Mouse (Mus musculus) MEL (cell line): ENCODE data around the gene Trpm3. TPM values are rescaled to one million over a fixed set of nuclear protein-coding genes. Genes with fewer than 3 reads are reported as not detected.

Experiments used
- DNase-seq: peaks from one replicate; pipeline ENCODE4 v3.0.0; 2011; ENCODE audit warnings: low read depth, low spot score
- H3K27ac ChIP-seq: 2 replicates; pipeline ENCODE4 v1.5.1; 2012; ENCODE audit warnings: low read depth, mild to moderate bottlenecking, control low read depth, low read length, moderate library complexity; ENCODE audit not compliant: control insufficient read depth
- H3K27me3 ChIP-seq, 2 experiments: fragments of 150-350 bp in 1 of 2; sonication (generic) in 1 of 2; 2 replicates each; pipeline ENCODE4 v1.6.1; 2012; ENCODE audit warnings: low read length in 2 of 2, mild to moderate bottlenecking in 2 of 2, improper control_type of control experiment in 1 of 2, moderate library complexity in 1 of 2; ENCODE audit not compliant: insufficient read depth in 2 of 2, control insufficient read depth in 1 of 2
- H3K36me3 ChIP-seq, 2 experiments: 2 replicates each; pipeline ENCODE4 v1.6.1; 2012 to 2014; ENCODE audit warnings: low read length in 2 of 2, improper control_type of control experiment in 1 of 2, inconsistent platforms in 1 of 2, mild to moderate bottlenecking in 1 of 2; ENCODE audit not compliant: insufficient read depth in 2 of 2, control insufficient read depth in 1 of 2
- H3K4me1 ChIP-seq, 2 experiments: fragments of 150-350 bp in 1 of 2; sonication (generic) in 1 of 2; 2 replicates each; pipeline ENCODE4 v1.6.1; 2012; ENCODE audit warnings: low read length in 2 of 2, improper control_type of control experiment in 1 of 2, mild to moderate bottlenecking in 1 of 2; ENCODE audit not compliant: insufficient read depth in 2 of 2, control insufficient read depth in 1 of 2
- H3K4me3 ChIP-seq, 2 experiments: fragments of 150-350 bp in 1 of 2; sonication (generic) in 1 of 2; 2 replicates each; pipeline ENCODE4 v1.5.1; 2012; ENCODE audit warnings: low read depth in 2 of 2, low read length in 2 of 2, mild to moderate bottlenecking in 2 of 2, moderate library complexity in 2 of 2, control low read depth in 1 of 2, improper control_type of control experiment in 1 of 2; ENCODE audit not compliant: control insufficient read depth in 1 of 2, insufficient read depth in 1 of 2
- H3K79me2 ChIP-seq: 2 replicates; pipeline ENCODE4 v1.6.1; 2012; ENCODE audit warnings: mild to moderate bottlenecking, low read length, moderate library complexity; ENCODE audit not compliant: control insufficient read depth, poor library complexity, insufficient read depth
- H3K9ac ChIP-seq: 2 replicates; pipeline ENCODE4 v1.6.1; 2012; ENCODE audit warnings: low read depth, mild to moderate bottlenecking, control low read depth, low read length, moderate library complexity; ENCODE audit not compliant: control insufficient read depth, poor library complexity, severe bottlenecking
- H3K9me3 ChIP-seq: fragments of 150-350 bp; sonication (generic); replicated peaks from 2 replicates; pipeline ENCODE4 v1.6.1; 2012; ENCODE audit warnings: mild to moderate bottlenecking, low read length, improper control_type of control experiment, moderate library complexity; ENCODE audit not compliant: insufficient read depth
- E2F4 ChIP-seq: IDR thresholded peaks from 2 replicates; pipeline ENCODE4 v1.6.1; 2011; ENCODE audit warnings: low read depth, low read length, improper control_type of control experiment, borderline replicate concordance
- ELF1 ChIP-seq: IDR thresholded peaks from 2 replicates; pipeline ENCODE4 v1.6.1; 2014; ENCODE audit warnings: low read depth, mild to moderate bottlenecking, inconsistent platforms, low read length, improper control_type of control experiment, moderate library complexity
- ETS1 ChIP-seq: IDR thresholded peaks from 2 replicates; pipeline ENCODE4 v1.6.1; 2012; ENCODE audit warnings: low read depth, mild to moderate bottlenecking, inconsistent platforms, low read length, improper control_type of control experiment, moderate library complexity
- JUND ChIP-seq: IDR thresholded peaks from 2 replicates; pipeline ENCODE4 v1.6.1; 2011; ENCODE audit warnings: low read depth, mild to moderate bottlenecking, improper control_type of control experiment, low read length
- MAFK ChIP-seq: IDR thresholded peaks from 2 replicates; pipeline ENCODE4 v1.6.1; 2011; ENCODE audit warnings: low read depth, mild to moderate bottlenecking, low read length, improper control_type of control experiment, borderline replicate concordance
- MAX ChIP-seq: IDR thresholded peaks from 2 replicates; pipeline ENCODE4 v1.6.1; 2011; ENCODE audit warnings: low read length, improper control_type of control experiment
- MAZ ChIP-seq: IDR thresholded peaks from 2 replicates; pipeline ENCODE4 v1.6.1; 2012; ENCODE audit warnings: low read depth, mild to moderate bottlenecking, inconsistent platforms, low read length, improper control_type of control experiment
- MXI1 ChIP-seq: IDR thresholded peaks from 2 replicates; pipeline ENCODE4 v1.6.1; 2011; ENCODE audit warnings: mild to moderate bottlenecking, low read depth, low read length, improper control_type of control experiment
- MYB ChIP-seq: IDR thresholded peaks from 2 replicates; pipeline ENCODE4 v1.6.1; 2011; ENCODE audit warnings: mild to moderate bottlenecking, low read depth, low read length, improper control_type of control experiment
- MYC ChIP-seq: IDR thresholded peaks from 2 replicates; pipeline ENCODE4 v1.6.1; 2011; ENCODE audit warnings: low read depth, mild to moderate bottlenecking, low read length, improper control_type of control experiment, moderate library complexity
- NRF1 ChIP-seq: IDR thresholded peaks from 2 replicates; pipeline ENCODE4 v1.6.1; 2014; ENCODE audit warnings: low read depth, mild to moderate bottlenecking, inconsistent platforms, low read length, improper control_type of control experiment, moderate library complexity; ENCODE audit not compliant: poor library complexity, insufficient read depth, severe bottlenecking
- SIN3A ChIP-seq: IDR thresholded peaks from 2 replicates; pipeline ENCODE4 v1.6.1; 2012; ENCODE audit warnings: low read length, improper control_type of control experiment, inconsistent platforms
- TCF12 ChIP-seq: IDR thresholded peaks from 2 replicates; pipeline ENCODE4 v1.6.1; 2014; ENCODE audit warnings: low read depth, mild to moderate bottlenecking, inconsistent platforms, low read length, improper control_type of control experiment, moderate library complexity
- USF2 ChIP-seq, 2 experiments: IDR thresholded peaks; 2 replicates each; pipeline ENCODE4 v1.6.1; 2011 to 2012; ENCODE audit warnings: improper control_type of control experiment in 2 of 2, low read length in 2 of 2, borderline replicate concordance in 1 of 2, inconsistent platforms in 1 of 2, low read depth in 1 of 2, mild to moderate bottlenecking in 1 of 2; ENCODE audit not compliant: insufficient read depth in 1 of 2
- ZC3H11A ChIP-seq: IDR thresholded peaks from 2 replicates; pipeline ENCODE4 v1.6.1; 2012; ENCODE audit warnings: low read depth, mild to moderate bottlenecking, inconsistent platforms, low read length, improper control_type of control experiment
- ZKSCAN1 ChIP-seq: IDR thresholded peaks from 2 replicates; pipeline ENCODE4 v1.6.1; 2012; ENCODE audit warnings: low read depth, mild to moderate bottlenecking, inconsistent platforms, low read length, improper control_type of control experiment, moderate library complexity
- ZMIZ1 ChIP-seq: IDR thresholded peaks from 2 replicates; pipeline ENCODE4 v1.6.1; 2012; ENCODE audit warnings: low read depth, mild to moderate bottlenecking, inconsistent platforms, low read length, improper control_type of control experiment, moderate library complexity
- ZNF384 ChIP-seq: IDR thresholded peaks from 2 replicates; pipeline ENCODE4 v1.6.1; 2012; ENCODE audit warnings: low read depth, mild to moderate bottlenecking, inconsistent platforms, low read length, improper control_type of control experiment
- polyA plus RNA-seq, 2 experiments: library from polyadenylated mRNA; stranded (reverse) in 1 of 2; unstranded in 1 of 2; fragments of >175 nt in 1 of 2; fragments of >200 nt in 1 of 2; gene quantifications; 2 replicates each; pipeline versions ENCODE4 v1.2.1 to v1.2.4; 2012; ENCODE audit warnings: low replicate concordance in 2 of 2, low read depth in 1 of 2; ENCODE audit not compliant: insufficient read length in 2 of 2, insufficient read depth in 1 of 2, missing spikeins in 1 of 2
- total RNA-seq: library from RNA; depleted of rRNA; stranded (reverse); fragments of 300-350 nt; gene quantifications from 2 replicates; pipeline ENCODE4 v1.2.3, GENCODE M21; 2012

Gene Trpm3
- total and polyA plus RNA-seq, 3 experiments = not detected

DNA sequence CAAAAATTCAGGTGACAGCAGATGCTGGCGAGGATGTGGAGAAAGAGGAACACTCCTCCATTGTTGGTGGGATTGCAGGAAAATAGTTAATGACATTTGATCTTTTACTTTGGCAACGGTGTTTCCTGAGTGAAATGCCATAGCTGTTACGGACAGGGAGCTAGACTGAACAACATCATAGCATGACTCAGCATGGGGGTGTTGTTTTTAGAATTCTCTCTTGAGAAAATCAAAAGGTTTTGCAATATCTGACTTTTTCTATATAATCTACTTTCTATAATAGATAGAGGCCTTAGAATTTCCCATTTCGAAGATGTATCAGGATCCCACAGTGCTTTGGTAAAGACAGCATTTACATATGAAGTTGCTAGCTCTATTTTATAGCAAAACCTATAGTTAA lies 39.7 kb downstream of the Trpm3 start:
- Histone ChIP-seq H3K9me3 (no peaks in the 10 kb centered on the region), H3K4me3 (no peak overlapping the region), H3K36me3 (no peaks in the 10 kb centered on the region), H3K4me1 (no peaks in the 10 kb centered on the region), H3K27me3 (no peaks in the 10 kb centered on the region), H3K9ac (no peak overlapping the region), H3K27ac (no peak overlapping the region), H3K79me2 (no peaks in the 10 kb centered on the region)
- DNase-seq = no peak
- TF ChIP-seq ZNF384 (no peak), ZKSCAN1 (no peak), E2F4 (no peak), TCF12 (no peak), ELF1 (no peak), MAZ (no peak), MAFK (no peak), JUND (no peak), MAX (no peak), MYC (no peak), MXI1 (no peak), ZMIZ1 (no peak), NRF1 (no peak), MYB (no peak)

DNA sequence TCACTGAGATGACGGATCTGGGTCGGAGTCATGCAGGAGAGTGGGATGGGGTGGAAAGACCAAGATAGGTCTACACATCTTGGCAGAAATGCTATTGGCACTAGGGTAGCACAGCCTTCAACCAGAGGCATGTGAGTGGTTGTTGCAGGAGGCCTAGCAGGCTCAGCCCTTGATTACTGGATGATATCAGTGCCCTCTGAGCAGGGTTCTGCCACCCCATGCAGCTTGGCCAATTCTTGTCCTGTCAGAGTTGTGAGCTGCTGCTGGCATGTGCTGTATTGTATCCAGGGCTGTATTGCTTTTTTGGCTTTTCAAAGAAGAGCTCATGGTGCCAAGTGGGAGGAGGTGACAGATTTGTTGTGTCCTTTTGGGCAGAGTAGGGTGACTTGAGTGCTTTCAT lies 40.2 kb downstream of the Trpm3 start:
- no peak for DNase-seq
- H3K79me2 ChIP-seq = no peaks in the 10 kb centered on the region
- H3K4me3 ChIP-seq = no peak overlapping the region
- H3K27me3 ChIP-seq = no peaks in the 10 kb centered on the region
- TF ChIP-seq USF2 (IDR thresholded peaks at IDR 0.05; ENCODE audit: borderline replicate concordance in 1 of 2, insufficient read depth in 1 of 2, low read depth in 1 of 2, low read length in 2 of 2) = no peak
- no peak for TF ChIP-seq SIN3A
- no peak for TF ChIP-seq ETS1
- TF ChIP-seq ZC3H11A = no peak
- no peak for TF ChIP-seq NRF1
- TF ChIP-seq ZNF384 = no peak
- TF ChIP-seq, all 39 proteins: peak for 0
- Histone ChIP-seq H3K4me1 (no peaks in the 10 kb centered on the region), H3K9me3 (no peaks in the 10 kb centered on the region), H3K36me3 (no peaks in the 10 kb centered on the region), H3K9ac (no peak overlapping the region), H3K27ac (no peak overlapping the region)
